Mouse (Mus musculus) liver, embryonic 16.5 days (tissue): ENCODE data around the gene Nbr1. TPM values are rescaled to one million over a fixed set of nuclear protein-coding genes. Genes with fewer than 3 reads are reported as not detected.
"Not testable (repeated sequence)": the region's sequence is repeated elsewhere in the genome, so short reads cannot be mapped to it uniquely, and the experiment has no call there.

Experiments used
- ATAC-seq: fragments of 200-750 bp; cut with Nextera tagmentation; 2 replicates; pipeline ENCODE4 v1.8.0; 2017; ENCODE audit warnings: low read depth, mild to moderate bottlenecking, moderate number of reproducible peaks, moderate library complexity
- H3K27ac ChIP-seq: fragments of 300-500 bp; sonication (generic); 2 replicates; pipeline ENCODE4 v1.5.1; 2014; ENCODE audit warnings: mild to moderate bottlenecking, low read length
- H3K27me3 ChIP-seq: fragments of 300-500 bp; sonication (generic); 2 replicates; pipeline ENCODE4 v1.6.1; 2014; ENCODE audit warnings: low read depth, low read length, mixed read lengths; ENCODE audit not compliant: control insufficient read depth, insufficient read depth
- H3K36me3 ChIP-seq: fragments of 300-500 bp; sonication (generic); 2 replicates; pipeline ENCODE4 v1.6.1; 2014; ENCODE audit warnings: mild to moderate bottlenecking; ENCODE audit not compliant: control insufficient read depth, insufficient read depth
- H3K4me1 ChIP-seq: fragments of 300-500 bp; sonication (generic); 2 replicates; pipeline ENCODE4 v1.6.1; 2014; ENCODE audit warnings: low read depth, low read length, mixed read lengths; ENCODE audit not compliant: control insufficient read depth
- H3K4me2 ChIP-seq: fragments of 300-500 bp; sonication (generic); 2 replicates; pipeline ENCODE4 v1.6.1; 2014; ENCODE audit warnings: low read depth, low read length, mixed read lengths
- H3K4me3 ChIP-seq: fragments of 300-500 bp; sonication (generic); 2 replicates; pipeline ENCODE4 v1.5.1; 2014; ENCODE audit warnings: low read depth, mild to moderate bottlenecking, low read length
- H3K9ac ChIP-seq: fragments of 300-500 bp; sonication (generic); 2 replicates; pipeline ENCODE4 v1.6.1; 2014; ENCODE audit warnings: low read depth, low read length
- H3K9me3 ChIP-seq: fragments of 300-500 bp; sonication (generic); replicated peaks from 2 replicates; pipeline ENCODE4 v1.6.1; 2016; ENCODE audit warnings: low read length; ENCODE audit not compliant: control insufficient read depth
- WGBS: fragments of 180-500 bp; shearing (Covaris S2); extraction: QIAGEN DNeasy Blood & Tissue Kit; methylation state at CpG from one replicate; pipeline ENCODE4 v1.1.7; 2014; ENCODE audit not compliant: insufficient replicate concordance; 5-methylcytosine and 5-hydroxymethylcytosine counted together
- polyA plus RNA-seq: library from polyadenylated mRNA; unstranded; fragments of >200 nt; fragmentation: Nextera tagmentation; extraction: Ambion mirVana; gene quantifications from 2 replicates; pipeline ENCODE4 v1.2.1, GENCODE M21; 2015

Gene Nbr1
- polyA plus RNA-seq, 1 experiment from 2014 or later = 52.5 TPM

GRCm38 (mm10) chr11:101613596-101613995 lies 61.6 kb downstream of the Nbr1 start:
- Histone ChIP-seq H3K9me3 (no peaks in the 10 kb centered on the region), H3K27me3 (no peaks in the 10 kb centered on the region; the same call in 1 of the 2 replicates), H3K4me1 (peaks cover 38% of the 10 kb centered on the region), H3K27ac (no peak overlapping the region), H3K9ac (no peak overlapping the region), H3K36me3 (no peaks in the 10 kb centered on the region), H3K4me2 (no peak overlapping the region), H3K4me3 (no peak overlapping the region)
- 64% methylated on average over 6 of the region's 6 CpGs for whole genome bisulfite sequencing
- no peak for ATAC-seq

- H3K9me3 ChIP-seq = no peaks in the 10 kb centered on the region
- no peak overlapping the region for H3K9ac ChIP-seq
- no peak overlapping the region for H3K27ac ChIP-seq
- 69% methylated on average over 4 of the region's 4 CpGs for WGBS
- no peak for ATAC-seq
- H3K36me3 ChIP-seq = no peaks in the 10 kb centered on the region
- H3K4me3 ChIP-seq = no peak overlapping the region
- H3K4me2 ChIP-seq = no peak overlapping the region
- no peaks in the 10 kb centered on the region; the same call in 1 of the 2 replicates for H3K27me3 ChIP-seq
- H3K4me1 ChIP-seq = peaks cover 38% of the 10 kb centered on the region
These were observed 62.2 kb downstream of the Nbr1 start for GRCm38 (mm10) chr11:101614116-101614515.

GRCm38 (mm10) chr11:101615380-101615779 lies 63.4 kb downstream of the Nbr1 start:
- Histone ChIP-seq H3K4me2 (no peak overlapping the region; the same call in 1 of the 2 replicates), H3K27me3 (no peaks in the 10 kb centered on the region; the same call in 1 of the 2 replicates), H3K27ac (peak overlapping the region; percentile 35), H3K4me3 (no peak overlapping the region), H3K9ac (0 out of 2 replicates have a peak overlapping the region, but pooled peaks have one; percentile 5), H3K9me3 (no peaks in the 10 kb centered on the region), H3K36me3 (no peaks in the 10 kb centered on the region), H3K4me1 (peaks cover 38% of the 10 kb centered on the region)
- peak; percentile 78 for ATAC-seq
- 32% methylated on average over 6 of the region's 6 CpGs for WGBS

- Histone ChIP-seq H3K4me3 (no peak overlapping the region), H3K36me3 (no peaks in the 10 kb centered on the region), H3K9ac (no peak overlapping the region), H3K4me2 (no peak overlapping the region), H3K27ac (peak overlapping the region; percentile 35), H3K4me1 (peaks cover 38% of the 10 kb centered on the region), H3K9me3 (no peaks in the 10 kb centered on the region), H3K27me3 (no peaks in the 10 kb centered on the region; the same call in 1 of the 2 replicates)
- 49% methylated on average over 8 of the region's 8 CpGs for WGBS
- 0 out of 2 replicates have a peak, but pooled peaks have one; percentile 25 for ATAC-seq
These were observed 64.2 kb downstream of the Nbr1 start for GRCm38 (mm10) chr11:101616104-101616503.

- Histone ChIP-seq H3K9ac (no peak overlapping the region), H3K4me1 (peaks cover 38% of the 10 kb centered on the region), H3K36me3 (no peaks in the 10 kb centered on the region), H3K9me3 (no peaks in the 10 kb centered on the region), H3K4me3 (no peak overlapping the region), H3K27ac (no peak overlapping the region), H3K27me3 (no peaks in the 10 kb centered on the region; the same call in 1 of the 2 replicates), H3K4me2 (no peak overlapping the region)
- peak; percentile 42; the same call in 1 of the 2 replicates for ATAC-seq
- WGBS = 32% methylated on average over 18 of the region's 18 CpGs
These were observed 65.2 kb downstream of the Nbr1 start for GRCm38 (mm10) chr11:101616948-101617767.

- Histone ChIP-seq H3K4me3 (no peak overlapping the region), H3K9ac (no peak overlapping the region), H3K9me3 (no peaks in the 10 kb centered on the region), H3K36me3 (no peaks in the 10 kb centered on the region), H3K27ac (no peak overlapping the region), H3K27me3 (no peaks in the 10 kb centered on the region; the same call in 1 of the 2 replicates), H3K4me2 (no peak overlapping the region; the same call in 1 of the 2 replicates), H3K4me1 (peaks cover 38% of the 10 kb centered on the region)
- 15% methylated on average over 8 of the region's 8 CpGs for WGBS
- no peak for ATAC-seq
These were observed 65.9 kb downstream of the Nbr1 start for GRCm38 (mm10) chr11:101617849-101618248.

GRCm38 (mm10) chr11:101618596-101618995 lies 66.6 kb downstream of the Nbr1 start:
- no peaks in the 10 kb centered on the region for H3K9me3 ChIP-seq
- H3K4me1 ChIP-seq = peaks cover 38% of the 10 kb centered on the region
- 76% methylated on average over 3 of the region's 3 CpGs for WGBS
- no peaks in the 10 kb centered on the region; the same call in 1 of the 2 replicates for H3K27me3 ChIP-seq
- H3K27ac ChIP-seq = no peak overlapping the region
- H3K36me3 ChIP-seq = no peaks in the 10 kb centered on the region
- H3K4me3 ChIP-seq = no peak overlapping the region
- no peak overlapping the region for H3K9ac ChIP-seq
- ATAC-seq = no peak
- H3K4me2 ChIP-seq = no peak overlapping the region

GRCm38 (mm10) chr11:101620022-101620655 lies 68.2 kb downstream of the Nbr1 start:
- not testable (repeated sequence) for H3K9ac ChIP-seq, H3K27ac ChIP-seq, H3K27me3 ChIP-seq, H3K4me2 ChIP-seq, ATAC-seq, H3K4me3 ChIP-seq, H3K9me3 ChIP-seq, H3K36me3 ChIP-seq
- peaks cover 30% of the 10 kb centered on the region for H3K4me1 ChIP-seq
- 71% methylated on average over 10 of the region's 11 CpGs for WGBS

GRCm38 (mm10) chr11:101626649-101626994 lies 74.7 kb downstream of the Nbr1 start:
- H3K27me3 ChIP-seq = no peaks in the 10 kb centered on the region
- no peaks in the 10 kb centered on the region for H3K36me3 ChIP-seq
- H3K9ac ChIP-seq = peak overlapping the region; percentile 40
- peak; percentile 12 for ATAC-seq
- peak overlapping the region; percentile 71 for H3K4me3 ChIP-seq
- H3K4me2 ChIP-seq = peak overlapping the region; percentile 91
- H3K9me3 ChIP-seq = no peaks in the 10 kb centered on the region
- H3K27ac ChIP-seq = peak overlapping the region; percentile 99
- WGBS = 3% methylated on average over 8 of the region's 8 CpGs
- H3K4me1 ChIP-seq = peaks cover 14% of the 10 kb centered on the region
